Mouse (Mus musculus) bone marrow, adult 2 months (tissue): ENCODE data around the gene Slc35e4.

ENCODE experiments used
- CTCF ChIP-seq: fragments of 200-500 bp; IDR thresholded peaks from 2 replicates; pipeline ENCODE4 v1.5.1; 2011; ENCODE audit warnings: low read length, control low read depth; ENCODE audit not compliant: control insufficient read depth, insufficient read depth
- POLR2A ChIP-seq: fragments of 200-500 bp; IDR thresholded peaks from 2 replicates; pipeline ENCODE4 v1.6.1; 2011; ENCODE audit warnings: low read depth, mild to moderate bottlenecking, control low read depth, low read length, borderline replicate concordance; ENCODE audit not compliant: control insufficient read depth

- no peak for TF ChIP-seq CTCF
- TF ChIP-seq POLR2A = no peak
These were observed 30.8 kb downstream of the Slc35e4 start for GRCm38 (mm10) chr11:3883711-3884110.
